Mouse (Mus musculus): ENCODE results near the gene Islr. TPM values are rescaled to one million over a fixed set of nuclear protein-coding genes. Genes with fewer than 3 reads are reported as not detected.

The Islr gene
- polyA plus RNA-seq, 3 experiments from 2014 or later = 0.84 to 1.5 TPM; not detected in 1

- no peak for ATAC-seq
Measured at GRCm38 (mm10) chr9:58111431-58111830, 92.7 kb downstream of the Islr start.

GRCm38 (mm10) chr9:58110787-58111186, 93.3 kb downstream of the Islr start:
- ATAC-seq = no peak

- no peak for ATAC-seq
Measured at GRCm38 (mm10) chr9:58107494-58107893, 96.6 kb downstream of the Islr start.

Other genes starting within 250 kb of the Islr start
- gene Cyp11a1, start 197.9 kb downstream of the Islr start, polyA plus RNA-seq (2017; shearing (Covaris generic)) = under 1 TPM in 1 of 3 experiments, not detected in 2; 0.12 TPM
- gene Stra6, start 140.5 kb downstream of the Islr start, polyA plus RNA-seq (2017; shearing (Covaris generic)) = 1 to 10 TPM in 2 of 3 experiments, not detected in 1; 4.0 to 5.3 TPM
- not detected for gene Ccdc33, start 85.5 kb downstream of the Islr start, polyA plus RNA-seq (2017; shearing (Covaris generic))
- gene Islr2, start within 50 bp of the Islr start, polyA plus RNA-seq (2017; shearing (Covaris generic)) = not detected
- gene Pml, start 45.5 kb upstream of the Islr start, polyA plus RNA-seq (2017; shearing (Covaris generic)) = 10 to 100 TPM; 40.6 to 53.9 (median 40.9) TPM
- gene Stoml1, start 48.9 kb upstream of the Islr start, polyA plus RNA-seq (2017; shearing (Covaris generic)) = 10 to 100 TPM; 11.9 to 42.4 (median 32.1) TPM
- not detected for gene Loxl1, start 108.9 kb upstream of the Islr start, polyA plus RNA-seq (2017; shearing (Covaris generic))
- gene Tbc1d21, start 166.1 kb upstream of the Islr start, polyA plus RNA-seq (2017; shearing (Covaris generic)) = not detected

Measured in inflammation-experienced regulatory T-cells, adult 6 months (primary cell).